Mouse (Mus musculus) midbrain, embryonic 16.5 days (tissue): Measurements from ENCODE around the gene Txndc5. TPM values are rescaled to one million over a fixed set of nuclear protein-coding genes. Genes with fewer than 3 reads are reported as not detected.

Experiments used
- ATAC-seq: fragments of 200-750 bp; cut with Nextera tagmentation; 2 replicates; pipeline ENCODE4 v1.8.0; 2017; ENCODE audit warnings: moderate TSS enrichment
- H3K27ac ChIP-seq: fragments of 300-500 bp; sonication (generic); 2 replicates; pipeline ENCODE4 v1.5.1; 2014; ENCODE audit warnings: mild to moderate bottlenecking, low read length, mixed read lengths
- H3K27me3 ChIP-seq: fragments of 300-500 bp; sonication (generic); 2 replicates; pipeline ENCODE4 v1.6.1; 2014; ENCODE audit warnings: low read depth, low read length, mixed read lengths; ENCODE audit not compliant: control insufficient read depth, insufficient read depth
- H3K36me3 ChIP-seq: fragments of 300-500 bp; sonication (generic); 2 replicates; pipeline ENCODE4 v1.6.1; 2014; ENCODE audit warnings: mild to moderate bottlenecking, low read length, moderate library complexity, mixed read lengths; ENCODE audit not compliant: control insufficient read depth, insufficient read depth
- H3K4me1 ChIP-seq: fragments of 300-500 bp; sonication (generic); 2 replicates; pipeline ENCODE4 v1.6.1; 2014; ENCODE audit warnings: mild to moderate bottlenecking, low read length, mixed read lengths; ENCODE audit not compliant: control insufficient read depth, insufficient read depth
- H3K4me2 ChIP-seq: fragments of 300-500 bp; sonication (generic); 2 replicates; pipeline ENCODE4 v1.6.1; 2014; ENCODE audit warnings: mild to moderate bottlenecking, low read length, mixed read lengths
- H3K4me3 ChIP-seq: fragments of 300-500 bp; sonication (generic); 2 replicates; pipeline ENCODE4 v1.5.1; 2014; ENCODE audit warnings: low read depth, mild to moderate bottlenecking, low read length, moderate library complexity, mixed read lengths
- H3K9ac ChIP-seq: fragments of 300-500 bp; sonication (generic); 2 replicates; pipeline ENCODE4 v1.6.1; 2014; ENCODE audit warnings: low read depth, low read length, mixed read lengths
- H3K9me3 ChIP-seq: fragments of 300-500 bp; sonication (generic); replicated peaks from 2 replicates; pipeline ENCODE4 v1.6.1; 2014; ENCODE audit warnings: mild to moderate bottlenecking, low read length, mixed read lengths; ENCODE audit not compliant: control insufficient read depth, poor library complexity, severe bottlenecking
- WGBS: fragments of 180-500 bp; shearing (Covaris S2); extraction: QIAGEN DNeasy Blood & Tissue Kit; methylation state at CpG from one replicate; pipeline ENCODE4 v1.1.7; 2014; 5-methylcytosine and 5-hydroxymethylcytosine counted together
- polyA plus RNA-seq: library from polyadenylated mRNA; unstranded; fragments of >200 nt; fragmentation: Nextera tagmentation; extraction: Ambion mirVana; gene quantifications from 2 replicates; pipeline ENCODE4 v1.2.1, GENCODE M21; 2015

The Txndc5 gene
- polyA plus RNA-seq, 1 experiment from 2014 or later = 75.4 TPM

DNA sequence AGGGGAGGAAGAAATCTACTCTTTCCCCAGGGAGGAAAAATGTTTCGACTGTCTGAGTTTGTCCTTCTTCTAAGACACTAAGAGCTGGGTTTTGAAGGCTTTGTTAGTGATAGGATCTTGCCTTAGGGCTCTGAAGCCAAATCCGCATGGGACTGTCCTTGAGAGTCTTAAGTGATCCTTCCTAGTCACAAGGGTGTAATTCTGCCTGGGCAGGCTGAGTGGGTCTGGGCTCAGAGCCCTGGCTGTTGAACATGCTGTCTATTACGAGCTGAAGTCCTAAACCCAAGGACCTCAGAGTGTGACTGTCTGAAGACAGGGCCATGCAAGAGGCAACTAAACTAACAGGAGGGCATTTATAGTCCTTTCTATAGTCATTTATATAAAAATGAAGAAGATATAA lies 16.8 kb upstream of the Txndc5 start:
- no peak for ATAC-seq
- WGBS = 76% methylated on average over 3 of the region's 3 CpGs

DNA sequence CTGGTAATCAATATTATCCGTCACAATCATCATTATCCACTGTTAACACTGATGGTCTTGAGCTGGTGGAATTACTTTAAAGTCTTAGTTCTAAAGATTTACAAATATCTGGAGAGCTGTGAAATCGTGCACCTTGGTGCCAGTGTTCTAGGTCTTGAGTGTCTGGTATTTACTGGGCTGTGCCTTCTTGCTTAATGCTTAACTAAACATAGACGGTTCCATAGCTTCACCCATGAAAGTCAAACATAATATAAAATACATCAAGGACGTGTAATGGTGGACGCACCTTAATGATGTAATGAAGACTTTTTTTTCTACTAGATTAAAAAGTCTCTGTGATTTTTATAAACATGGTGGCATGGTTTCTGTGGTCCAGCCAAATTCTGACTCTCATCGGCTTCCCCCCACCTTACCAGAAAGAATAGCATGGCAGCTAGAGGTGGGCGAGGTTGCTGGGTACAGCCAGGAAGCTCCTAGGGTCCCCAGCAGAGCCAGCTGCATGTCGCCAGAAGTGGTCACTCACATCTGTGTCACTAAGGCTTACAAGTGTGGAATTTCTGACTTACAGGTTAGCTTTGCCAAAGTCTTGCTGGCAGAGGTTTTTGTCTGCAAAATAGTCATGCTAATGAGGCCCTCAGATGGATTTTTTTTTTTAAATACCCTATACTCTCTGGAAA lies 16.3 kb upstream of the Txndc5 start:
- Histone ChIP-seq H3K36me3 (no peaks in the 10 kb centered on the region), H3K9ac (no peak overlapping the region), H3K9me3 (no peaks in the 10 kb centered on the region), H3K4me3 (no peak overlapping the region), H3K27ac (no peak overlapping the region), H3K27me3 (no peaks in the 10 kb centered on the region), H3K4me2 (no peak overlapping the region), H3K4me1 (no peaks in the 10 kb centered on the region)
- ATAC-seq = no peak
- 91% methylated on average over 8 of the region's 8 CpGs for WGBS

More for the DNA sequence above, 16.8 kb upstream of the Txndc5 start:
- Histone ChIP-seq H3K4me3 (no peak overlapping the region), H3K4me1 (no peaks in the 10 kb centered on the region), H3K36me3 (no peaks in the 10 kb centered on the region), H3K27me3 (no peaks in the 10 kb centered on the region), H3K4me2 (no peak overlapping the region), H3K27ac (no peak overlapping the region), H3K9ac (no peak overlapping the region), H3K9me3 (no peaks in the 10 kb centered on the region)

DNA sequence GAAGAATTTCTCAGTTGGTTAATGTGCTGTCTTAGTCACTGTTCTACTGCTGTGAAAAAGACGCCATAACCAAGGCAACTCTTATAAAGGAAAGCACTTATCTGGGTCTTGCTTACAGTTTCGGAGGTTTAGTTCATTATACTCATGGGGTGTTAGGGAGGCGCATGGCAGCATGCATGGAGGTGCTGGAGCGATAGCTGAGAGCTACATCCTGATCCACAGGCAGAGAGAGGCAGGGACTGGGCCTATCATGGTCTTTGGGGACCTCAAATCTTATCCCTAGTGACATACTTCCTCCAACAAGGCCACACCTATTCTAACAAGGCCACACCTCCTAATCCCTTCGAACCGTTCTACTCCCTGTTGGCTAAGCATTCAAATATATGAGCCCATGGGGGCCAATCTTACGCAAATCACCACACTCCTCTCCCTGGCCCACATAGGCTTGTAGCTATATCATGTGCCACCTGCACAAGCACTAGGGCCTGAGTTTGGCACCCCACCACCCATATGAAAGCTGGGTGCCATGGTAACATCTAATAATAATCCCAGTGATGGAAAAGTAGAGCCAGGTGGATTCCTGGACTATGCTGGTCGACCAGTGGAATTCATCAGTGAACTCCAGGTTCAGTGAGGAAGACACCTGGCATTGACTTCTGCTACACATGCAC lies 15.0 kb upstream of the Txndc5 start:
- Histone ChIP-seq H3K36me3 (no peaks in the 10 kb centered on the region), H3K4me2 (no peak overlapping the region), H3K4me3 (no peak overlapping the region), H3K4me1 (no peaks in the 10 kb centered on the region), H3K27me3 (no peaks in the 10 kb centered on the region), H3K27ac (no peak overlapping the region), H3K9me3 (no peaks in the 10 kb centered on the region), H3K9ac (no peak overlapping the region)
- WGBS = 73% methylated on average over 8 of the region's 8 CpGs
- ATAC-seq = no peak

DNA sequence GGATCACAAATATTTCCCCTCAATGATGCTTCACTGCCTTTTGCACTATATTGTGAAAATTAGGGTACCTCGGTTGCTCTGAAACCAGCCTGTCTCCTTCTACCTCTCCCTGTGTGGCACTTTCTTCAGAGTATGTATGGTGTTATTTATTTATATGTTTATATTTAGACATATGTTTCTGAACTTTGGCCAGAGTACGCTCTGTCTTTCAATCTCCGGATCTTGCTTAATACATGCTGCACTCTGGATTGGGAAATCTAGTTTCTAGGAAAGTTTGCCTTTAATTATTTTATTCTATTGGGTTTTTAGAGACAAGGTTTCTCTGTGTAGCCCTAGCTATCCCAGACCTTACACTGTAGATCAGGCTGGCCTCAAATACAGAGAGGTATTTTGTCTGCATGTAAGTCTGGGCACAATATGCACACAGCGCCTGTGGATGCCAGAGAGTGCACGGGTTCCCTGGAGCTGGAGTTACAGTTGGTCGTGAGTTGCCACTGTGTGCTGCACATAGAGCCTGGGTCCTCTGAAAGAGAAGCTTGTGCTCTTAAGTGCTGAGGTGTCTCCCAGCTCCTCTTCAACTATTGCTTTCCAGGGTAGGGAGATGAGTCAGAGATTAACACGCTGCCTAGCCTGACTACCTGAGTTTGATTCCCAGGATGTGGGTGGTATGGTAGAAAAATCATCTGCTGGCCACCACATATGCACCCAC lies 10.7 kb upstream of the Txndc5 start:
- Histone ChIP-seq H3K4me1 (no peaks in the 10 kb centered on the region), H3K4me2 (no peak overlapping the region), H3K9me3 (no peaks in the 10 kb centered on the region), H3K27ac (no peak overlapping the region), H3K9ac (no peak overlapping the region), H3K4me3 (no peak overlapping the region), H3K27me3 (no peaks in the 10 kb centered on the region), H3K36me3 (no peaks in the 10 kb centered on the region)
- WGBS = 93% methylated on average over 7 of the region's 7 CpGs
- ATAC-seq = no peak

DNA sequence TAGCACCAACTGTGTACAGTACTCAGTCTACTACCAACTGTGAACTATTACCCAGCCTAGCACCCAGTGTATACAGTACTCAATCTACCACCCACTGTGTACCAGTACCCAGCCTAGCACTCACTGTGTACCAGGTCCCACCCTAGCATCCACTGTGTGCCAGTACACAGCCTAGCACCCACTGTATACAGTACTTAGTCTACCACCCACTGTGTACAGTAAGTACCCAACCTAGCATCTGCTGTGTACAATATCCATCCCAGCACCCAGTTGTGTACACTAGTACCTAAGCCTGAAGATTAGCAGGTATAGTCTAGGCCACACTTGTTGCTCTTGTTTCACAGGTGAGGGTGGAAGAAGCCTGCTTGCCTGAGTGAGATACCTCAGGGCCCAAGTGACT lies 8.9 kb upstream of the Txndc5 start:
- Histone ChIP-seq H3K4me3 (no peak overlapping the region), H3K4me2 (no peak overlapping the region), H3K9ac (no peak overlapping the region), H3K36me3 (no peaks in the 10 kb centered on the region), H3K27me3 (no peaks in the 10 kb centered on the region), H3K9me3 (no peaks in the 10 kb centered on the region), H3K27ac (no peak overlapping the region), H3K4me1 (no peaks in the 10 kb centered on the region)
- ATAC-seq = no peak

DNA sequence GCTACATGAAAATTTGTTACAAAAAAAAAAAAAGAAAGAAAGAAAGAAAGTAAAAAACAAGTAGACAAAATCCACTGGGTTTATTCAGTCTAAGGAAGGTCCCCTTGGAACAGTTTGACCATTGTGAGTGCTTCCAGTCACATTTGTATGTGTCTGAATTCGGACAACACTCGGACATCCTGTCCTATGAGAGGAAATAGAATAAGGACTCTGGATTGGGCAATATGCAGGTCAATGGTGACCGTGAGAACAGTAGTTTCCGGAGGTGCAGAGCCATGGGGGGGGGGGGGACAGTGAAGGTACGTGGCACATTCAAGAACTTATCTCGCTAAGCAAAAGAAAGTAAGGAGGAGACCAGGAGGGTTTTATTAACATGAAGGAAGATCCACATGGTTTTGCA lies 6.1 kb upstream of the Txndc5 start:
- Histone ChIP-seq H3K27me3 (no peaks in the 10 kb centered on the region), H3K27ac (no peak overlapping the region), H3K4me2 (no peak overlapping the region), H3K4me3 (no peak overlapping the region), H3K9ac (no peak overlapping the region), H3K9me3 (no peaks in the 10 kb centered on the region), H3K36me3 (no peaks in the 10 kb centered on the region), H3K4me1 (no peaks in the 10 kb centered on the region)
- 90% methylated on average over 6 of the region's 6 CpGs for WGBS
- no peak for ATAC-seq

DNA sequence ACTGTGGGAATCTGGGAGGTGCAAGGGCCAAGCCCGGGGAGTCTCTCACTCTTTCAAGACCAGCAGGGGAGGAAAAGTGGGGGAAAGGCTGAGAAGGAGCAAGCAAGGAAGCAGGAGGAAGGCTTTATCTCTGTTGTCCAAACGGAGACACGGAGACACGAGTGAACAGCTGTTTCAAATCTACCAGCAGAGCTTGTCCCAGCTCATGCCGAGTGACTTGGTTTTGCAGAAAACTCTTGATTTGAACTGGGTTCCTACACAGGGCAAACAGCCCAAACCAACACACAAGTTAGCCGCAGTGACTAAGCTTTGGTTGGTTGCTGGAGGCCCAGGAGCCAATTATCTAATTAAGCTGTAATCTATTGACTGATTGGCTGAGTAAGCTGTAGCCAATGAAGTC lies 5.4 kb upstream of the Txndc5 start:
- ATAC-seq = no peak
- H3K9me3 ChIP-seq = no peaks in the 10 kb centered on the region

DNA sequence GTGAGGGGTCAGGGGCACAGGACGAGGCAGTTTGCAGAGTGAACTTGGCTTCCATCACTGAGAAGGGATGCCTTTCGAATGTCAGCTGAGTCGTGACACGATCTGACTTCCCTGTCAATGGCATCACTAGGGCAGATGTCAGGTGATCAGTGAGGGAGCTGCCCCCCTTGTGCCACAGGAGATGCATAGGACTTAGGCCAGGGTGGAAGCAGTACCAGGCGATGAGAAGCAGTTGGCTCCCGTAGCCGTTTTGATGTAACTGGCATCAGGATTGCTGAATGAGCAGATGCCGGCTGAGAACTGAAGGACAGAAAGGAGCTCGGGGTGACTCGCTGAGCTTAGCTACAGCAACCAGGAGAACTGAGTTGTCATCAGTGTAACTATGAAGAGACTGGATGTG lies 4.8 kb upstream of the Txndc5 start:
- Histone ChIP-seq H3K4me1 (peaks cover 4% of the 10 kb centered on the region; the same call in 1 of the 2 replicates), H3K27ac (no peak overlapping the region), H3K36me3 (no peaks in the 10 kb centered on the region), H3K9ac (no peak overlapping the region), H3K9me3 (no peaks in the 10 kb centered on the region), H3K4me3 (no peak overlapping the region), H3K4me2 (no peak overlapping the region), H3K27me3 (no peaks in the 10 kb centered on the region)
- 89% methylated on average over 10 of the region's 10 CpGs for WGBS
- no peak for ATAC-seq

More for the DNA sequence above, 5.4 kb upstream of the Txndc5 start:
- Histone ChIP-seq H3K9ac (no peak overlapping the region), H3K27ac (no peak overlapping the region), H3K4me2 (no peak overlapping the region), H3K4me3 (no peak overlapping the region), H3K27me3 (no peaks in the 10 kb centered on the region), H3K4me1 (no peaks in the 10 kb centered on the region), H3K36me3 (no peaks in the 10 kb centered on the region)
- WGBS = 73% methylated on average over 6 of the region's 6 CpGs

DNA sequence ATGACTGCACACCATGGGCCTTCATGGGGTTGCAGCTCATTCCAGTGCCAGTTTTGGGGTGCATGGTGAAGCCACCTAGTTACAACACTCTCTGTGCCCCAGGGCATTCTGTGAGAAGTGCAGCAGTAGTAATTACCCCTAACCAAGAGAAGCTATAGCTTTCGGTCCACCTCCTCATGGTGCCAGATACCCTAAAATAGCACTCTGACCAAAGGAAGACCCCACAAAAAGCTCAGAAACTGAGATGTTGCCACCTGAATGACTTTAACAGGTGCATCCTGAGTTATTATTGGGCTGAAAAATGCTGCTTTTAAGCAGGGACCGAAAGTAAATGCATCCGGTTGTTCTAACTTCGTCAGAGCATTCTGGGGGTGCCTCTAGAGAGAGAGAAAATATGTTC lies 2.9 kb upstream of the Txndc5 start:
- ATAC-seq = no peak
- no peaks in the 10 kb centered on the region for H3K36me3 ChIP-seq
- H3K9ac ChIP-seq = no peak overlapping the region
- no peak overlapping the region for H3K4me2 ChIP-seq
- no peaks in the 10 kb centered on the region for H3K9me3 ChIP-seq
- H3K4me3 ChIP-seq = no peak overlapping the region
- no peaks in the 10 kb centered on the region for H3K27me3 ChIP-seq
- H3K27ac ChIP-seq = no peak overlapping the region
- WGBS = 95% methylated on average over 4 of the region's 4 CpGs
- H3K4me1 ChIP-seq = peaks cover 14% of the 10 kb centered on the region
